Mouse (Mus musculus): ENCODE data around the gene Trak2.
"Not testable (repeated sequence)": the region's sequence is repeated elsewhere in the genome, so short reads cannot be mapped to it uniquely, and the experiment has no call there.

Trak2 gene

DNA sequence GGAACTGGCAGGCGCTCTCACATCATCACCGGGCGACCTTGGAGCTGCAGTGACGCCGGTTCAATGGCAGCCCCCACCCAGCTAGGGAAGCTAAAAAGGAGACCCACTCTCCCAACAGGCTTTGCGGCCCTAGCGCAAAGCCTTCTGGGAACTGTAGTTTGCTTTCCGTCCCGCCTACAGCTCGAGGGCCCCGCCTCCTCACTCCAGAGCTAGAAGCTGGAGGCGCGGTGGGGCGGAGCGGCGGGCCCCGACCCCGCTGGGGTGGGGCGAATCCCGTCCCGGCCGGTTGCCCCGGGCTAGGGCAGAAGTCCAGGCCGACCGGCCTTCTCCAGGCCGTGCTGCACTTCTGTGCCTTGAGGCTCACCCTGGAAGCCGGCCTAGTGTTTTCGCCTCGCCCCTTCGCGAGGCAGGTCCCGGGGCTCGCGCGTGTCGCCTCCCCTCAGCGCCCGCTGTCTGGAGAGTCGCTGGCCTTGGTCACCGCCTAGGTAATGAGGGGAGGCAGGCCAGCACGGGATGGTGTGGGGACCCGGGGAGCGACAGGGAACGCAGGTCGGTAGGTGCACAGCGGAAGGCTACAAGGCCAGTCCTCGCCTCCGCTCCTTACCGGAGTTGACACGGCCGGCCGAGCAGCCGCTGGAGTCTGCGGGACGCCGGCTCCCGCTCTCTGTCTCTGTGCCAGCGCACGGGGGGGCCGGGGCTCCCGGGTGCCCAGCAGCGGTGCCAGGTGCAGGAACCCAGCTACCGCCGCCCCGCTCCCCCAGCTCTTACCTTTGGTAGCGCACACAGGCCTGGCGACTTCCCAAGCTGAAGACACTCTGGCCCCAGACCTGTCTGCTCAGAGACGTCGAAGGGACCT is at the start of gene Trak2, which contains the start of gene Stradb:
Gene Trak2 (minus strand): TSS at position 65 of the 856 bp plus-strand sequence.
Gene Stradb (plus strand): TSS at position 157 of the 856 bp plus-strand sequence.
- peak; percentile 96 for DNase-seq (ENCODE audit: low spot score)

DNA sequence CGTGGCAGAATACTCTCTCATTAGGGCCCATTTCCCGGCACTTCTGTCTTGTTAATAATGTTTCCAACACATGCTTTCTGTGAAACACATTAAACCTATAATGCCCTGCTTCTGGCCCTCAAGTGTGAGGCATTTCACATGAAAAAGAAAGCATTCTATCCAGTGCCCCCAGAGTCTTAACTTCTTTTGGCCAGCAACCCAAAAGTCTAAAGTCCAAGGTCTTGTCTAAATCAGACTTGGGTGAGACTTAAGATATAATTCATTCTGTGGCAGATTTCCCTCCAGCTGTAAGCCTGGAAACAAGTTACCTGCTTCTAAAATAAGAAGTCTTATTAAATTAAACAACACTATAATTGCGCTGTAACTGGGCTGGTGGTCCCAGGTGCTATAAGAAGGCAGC is 48.3 kb upstream of the Trak2 start:
- no peak for DNase-seq (ENCODE audit: low spot score)

DNA sequence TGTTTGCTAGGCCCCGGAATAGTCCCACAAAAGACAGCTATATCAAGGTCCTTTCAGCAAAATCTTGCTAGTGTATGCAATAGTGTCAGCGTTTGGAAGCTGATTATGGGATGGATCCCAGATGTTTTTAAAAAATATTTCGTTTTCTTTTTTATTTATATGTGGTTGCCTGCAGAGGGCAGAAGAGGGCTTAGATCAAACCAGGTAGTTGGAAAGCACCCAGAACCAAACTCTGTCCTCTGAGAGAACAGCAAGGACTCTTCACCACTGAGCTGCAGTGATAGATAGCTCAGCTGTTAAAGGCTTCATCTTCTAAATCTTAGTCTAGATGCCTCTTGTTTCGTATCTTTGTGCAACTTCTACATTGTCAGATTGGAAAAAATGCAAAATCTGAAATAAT is 36.0 kb upstream of the Trak2 start:
- no peak for DNase-seq (ENCODE audit: low spot score)

DNA sequence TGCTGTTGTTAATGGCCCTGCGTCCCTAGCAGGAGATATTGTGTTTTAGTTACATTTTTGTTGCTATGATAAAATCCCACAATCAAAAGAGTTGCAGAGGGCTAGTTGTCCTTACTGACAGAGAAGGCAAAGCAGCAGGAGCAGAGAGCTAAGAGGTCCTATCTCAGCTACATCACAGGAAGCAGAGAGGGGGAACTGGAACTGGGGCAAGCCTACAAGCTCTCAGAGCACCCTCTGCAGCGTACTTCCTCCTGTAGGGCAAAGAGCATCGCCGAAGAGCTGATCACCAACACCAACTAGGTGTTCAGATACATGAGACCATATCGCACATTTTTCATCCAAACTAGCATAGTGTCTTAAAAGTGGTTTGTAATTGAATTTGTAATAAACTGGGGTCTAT is 22.1 kb upstream of the Trak2 start:
- DNase-seq (ENCODE audit: low spot score), result no peak

DNA sequence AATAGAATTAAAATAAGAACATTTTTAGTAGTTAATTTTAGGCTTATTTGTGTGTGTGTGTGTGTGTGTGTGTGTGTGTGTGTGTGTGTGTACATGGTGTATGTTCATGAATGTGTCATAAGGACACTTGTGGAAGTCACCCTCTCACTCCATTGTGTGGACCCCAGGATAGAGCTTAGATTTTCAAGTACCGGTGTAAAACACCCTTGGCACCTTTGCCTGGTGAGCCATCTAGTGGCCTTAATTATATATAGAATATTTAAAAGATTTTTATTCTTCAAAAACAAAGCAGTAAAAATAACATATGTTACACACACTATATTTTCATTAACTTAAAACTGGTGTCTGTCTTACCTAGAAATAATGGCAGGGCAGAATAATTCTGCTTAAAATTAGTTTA is 20.5 kb upstream of the Trak2 start:
- no peak for DNase-seq (ENCODE audit: low spot score)

DNA sequence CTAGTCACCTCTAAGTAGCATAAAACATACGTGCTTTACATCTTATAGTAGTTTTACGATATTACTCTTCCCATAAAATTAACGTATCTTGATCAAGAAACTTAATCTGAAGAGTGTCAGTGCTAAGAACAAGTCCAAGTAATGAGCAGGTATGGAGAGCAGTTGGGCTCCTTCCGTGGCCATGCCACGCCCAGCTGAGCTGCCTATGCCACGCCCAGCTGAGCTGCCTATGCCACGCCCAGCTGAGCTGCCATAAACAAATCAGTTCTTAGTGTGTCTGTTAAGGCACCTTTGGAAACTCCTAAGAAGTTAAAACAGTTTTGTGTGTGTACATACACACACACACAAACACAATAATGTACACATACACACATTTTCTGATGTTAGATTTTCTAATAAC is 19.9 kb upstream of the Trak2 start:
- DNase-seq (ENCODE audit: low spot score), result no peak

DNA sequence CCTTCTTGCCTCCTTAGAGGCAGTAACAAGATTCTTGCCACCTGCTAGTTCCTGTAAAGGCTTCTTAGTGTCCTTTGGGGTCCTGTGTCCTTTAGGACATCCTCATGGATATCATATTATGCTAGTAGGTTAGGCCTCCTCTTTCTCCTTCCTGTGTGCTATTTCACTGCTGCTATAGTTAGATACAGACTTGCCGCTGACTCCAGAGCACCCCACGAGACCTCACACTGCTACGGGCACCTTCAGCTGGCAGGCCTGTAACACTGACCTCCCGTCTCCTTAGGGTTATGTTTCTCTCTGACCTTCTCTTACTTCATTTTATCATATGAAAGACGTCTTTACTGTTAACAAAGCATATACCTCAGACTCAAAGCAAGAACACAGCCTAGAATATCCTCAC is 11.4 kb upstream of the Trak2 start:
- DNase-seq (ENCODE audit: low spot score), result no peak

DNA sequence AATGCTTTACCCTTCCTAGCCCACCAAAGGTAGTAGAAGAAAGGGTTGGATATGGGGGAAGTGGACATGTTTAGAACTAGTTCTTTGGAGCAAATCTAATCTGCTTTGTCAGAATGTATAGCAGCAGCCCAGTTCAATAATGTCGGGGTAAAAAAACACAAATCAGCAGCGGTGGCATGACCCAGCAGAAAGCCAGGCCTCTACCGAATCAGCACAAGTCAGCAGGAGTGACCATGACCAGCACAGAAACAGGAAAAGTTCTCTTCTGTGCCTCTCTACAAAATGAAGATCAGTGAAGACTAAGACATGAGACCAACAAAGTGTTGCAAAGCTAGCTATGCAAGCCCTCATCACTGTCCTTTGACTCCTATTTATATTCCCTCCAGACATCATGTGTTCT is 9.0 kb upstream of the Trak2 start:
- DNase-seq (ENCODE audit: low spot score), result no peak

DNA sequence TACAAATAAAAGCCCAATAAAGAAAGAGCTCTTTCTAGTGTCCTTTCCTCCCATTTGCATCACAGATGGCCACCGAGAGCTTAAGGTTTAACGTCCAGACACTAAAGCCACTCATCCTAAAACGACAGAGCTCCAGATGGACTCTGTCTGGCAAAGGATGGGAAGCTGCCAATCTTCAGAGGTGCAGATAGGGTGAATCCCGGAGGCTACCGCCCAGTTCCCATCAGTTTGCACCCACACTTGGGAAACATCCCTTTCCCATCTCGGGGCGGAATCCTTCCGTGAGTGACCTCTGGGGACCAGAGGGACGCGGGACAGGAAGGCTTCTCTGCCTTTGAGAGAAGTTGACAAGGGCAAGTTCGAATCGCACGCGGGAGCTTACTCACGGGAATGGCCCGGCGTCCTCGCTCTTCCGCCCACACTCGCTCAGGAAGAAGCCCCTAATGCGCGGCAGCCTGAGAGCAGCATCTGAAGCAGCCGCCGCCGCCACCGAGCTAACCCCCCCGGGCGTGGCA is 322 bp downstream of the Trak2 start:
- no peak for DNase-seq (ENCODE audit: low spot score)

DNA sequence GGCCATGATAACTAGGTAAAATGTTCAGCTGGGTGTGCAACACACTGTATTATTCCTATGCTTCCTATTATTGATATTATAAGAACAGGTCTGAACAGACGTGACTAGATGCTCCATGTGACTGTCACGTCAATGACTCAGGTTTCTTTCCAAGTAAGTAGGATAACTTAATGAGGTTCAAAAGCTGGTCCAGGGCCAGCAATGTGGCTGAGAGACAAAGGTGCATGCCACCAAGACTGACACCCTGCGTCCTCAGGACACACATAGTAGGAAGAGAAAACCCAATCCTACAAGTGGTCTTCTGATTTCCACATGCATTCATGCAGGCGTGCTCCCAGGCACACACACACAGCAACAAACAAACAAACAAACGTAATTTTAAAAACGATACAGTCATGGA is 2.1 kb downstream of the Trak2 start:
- no peak for DNase-seq (ENCODE audit: low spot score)

DNA sequence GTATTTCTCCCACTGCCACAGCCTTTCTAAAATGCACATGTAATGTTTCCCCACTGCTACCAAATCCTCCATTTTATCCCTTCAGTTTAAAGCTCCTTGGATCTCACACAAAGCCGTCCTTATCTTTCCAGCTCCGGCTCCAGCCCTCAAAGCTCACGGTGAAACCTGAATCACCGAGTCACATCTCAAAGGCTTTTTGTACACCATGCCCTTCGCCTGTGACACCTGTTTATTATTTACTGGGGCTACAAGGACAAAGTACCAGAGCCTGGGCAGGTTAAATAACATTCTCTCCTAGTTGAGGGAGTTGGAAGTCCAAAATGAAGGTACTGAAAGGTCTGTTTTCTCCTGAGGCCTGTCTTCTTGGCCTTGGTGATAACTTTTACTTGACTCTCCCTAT is 3.2 kb downstream of the Trak2 start:
- DNase-seq (ENCODE audit: low spot score), result no peak

DNA sequence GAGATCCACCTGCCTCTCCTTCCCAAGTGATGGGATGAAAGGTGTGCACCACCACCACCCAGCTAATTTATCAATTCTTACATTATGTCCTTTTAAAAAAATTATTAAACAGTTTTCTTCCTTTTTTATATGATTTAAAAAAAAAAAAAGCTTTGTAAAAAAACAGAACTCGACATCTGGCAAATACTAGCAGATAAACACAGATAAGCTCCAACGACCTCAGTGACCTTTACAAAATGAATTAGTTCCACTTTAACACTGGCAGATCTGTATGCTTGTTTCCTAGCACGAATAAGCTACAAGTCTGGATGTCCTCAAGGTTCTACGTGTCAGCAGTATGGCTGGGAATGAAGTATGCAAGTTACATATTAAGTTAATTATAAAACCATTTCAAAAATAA is 5.7 kb downstream of the Trak2 start:
- no peak for DNase-seq (ENCODE audit: low spot score)

DNA sequence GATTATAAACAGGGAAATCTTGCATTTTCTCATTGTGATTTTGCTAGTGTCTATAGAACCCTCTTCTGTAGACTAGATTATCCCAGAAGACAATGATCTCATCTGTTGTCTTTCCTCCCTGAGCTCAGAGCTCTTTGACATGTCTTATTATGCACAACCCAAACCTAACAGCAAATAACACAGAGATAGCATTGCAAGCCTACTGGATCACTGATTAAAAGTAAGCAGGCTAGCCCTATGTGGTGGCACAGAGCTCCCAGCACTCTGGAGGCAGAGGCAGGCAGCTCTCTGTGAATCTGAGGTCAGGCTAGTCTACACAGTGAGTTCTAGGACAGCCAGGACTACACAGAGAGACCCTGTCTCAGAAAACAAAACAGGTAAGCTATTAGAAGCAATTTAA is 10.4 kb downstream of the Trak2 start:
- DNase-seq (ENCODE audit: low spot score), result no peak

DNA sequence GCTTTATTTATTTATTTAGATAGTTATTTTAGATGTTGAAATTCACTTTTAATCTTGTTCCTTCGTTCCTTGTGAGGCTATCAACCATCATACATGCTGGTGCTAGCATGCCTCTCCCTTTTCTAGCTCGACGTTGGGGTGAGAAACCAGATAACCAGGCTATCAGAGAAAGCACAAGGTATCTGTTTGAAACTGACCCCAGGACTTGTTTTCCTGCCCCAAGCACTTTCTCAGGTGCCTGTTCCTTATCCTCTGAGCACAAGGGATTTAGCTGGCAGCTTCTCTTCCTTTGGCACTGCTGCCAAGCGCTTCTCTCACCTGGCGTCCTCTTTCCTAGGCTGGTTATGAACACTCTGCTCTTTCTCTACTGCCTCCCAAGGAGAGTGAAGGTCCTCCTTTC is 10.8 kb downstream of the Trak2 start:
- DNase-seq (ENCODE audit: low spot score), result no peak

DNA sequence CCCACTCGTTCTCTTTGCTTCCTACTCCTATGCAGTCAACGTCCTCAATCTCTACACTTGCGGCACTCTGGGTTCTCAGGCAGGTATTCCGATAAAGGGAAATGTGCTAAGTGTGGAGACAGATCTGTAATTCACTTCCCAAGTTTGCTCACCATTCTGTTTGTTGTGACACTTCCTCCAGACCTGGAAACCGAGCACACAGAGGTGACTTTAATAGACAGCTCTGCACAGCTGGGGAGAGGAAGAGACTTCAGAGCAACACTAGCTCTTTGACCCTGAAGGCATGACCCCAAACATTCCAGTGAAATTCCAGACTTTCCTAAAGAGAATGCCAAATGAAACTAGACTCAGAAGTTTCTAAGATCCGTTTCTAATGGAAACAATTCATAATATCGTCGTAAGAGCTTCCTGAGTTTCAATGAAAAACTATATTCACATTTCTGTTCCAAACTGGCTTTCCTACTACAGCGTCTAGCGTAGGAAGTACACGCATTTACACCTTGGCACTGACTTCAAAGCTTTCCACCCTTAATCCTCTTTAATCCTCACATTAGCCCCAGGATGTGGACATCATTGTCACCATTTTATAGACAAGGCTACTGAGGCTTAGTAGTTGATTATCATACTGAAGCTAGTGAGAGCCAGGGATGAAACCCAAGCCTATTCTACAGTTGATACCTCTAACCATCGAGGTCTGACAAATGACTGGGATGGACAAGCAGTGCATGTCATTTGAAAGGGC is 11.9 kb downstream of the Trak2 start:
- no peak for DNase-seq (ENCODE audit: low spot score)

DNA sequence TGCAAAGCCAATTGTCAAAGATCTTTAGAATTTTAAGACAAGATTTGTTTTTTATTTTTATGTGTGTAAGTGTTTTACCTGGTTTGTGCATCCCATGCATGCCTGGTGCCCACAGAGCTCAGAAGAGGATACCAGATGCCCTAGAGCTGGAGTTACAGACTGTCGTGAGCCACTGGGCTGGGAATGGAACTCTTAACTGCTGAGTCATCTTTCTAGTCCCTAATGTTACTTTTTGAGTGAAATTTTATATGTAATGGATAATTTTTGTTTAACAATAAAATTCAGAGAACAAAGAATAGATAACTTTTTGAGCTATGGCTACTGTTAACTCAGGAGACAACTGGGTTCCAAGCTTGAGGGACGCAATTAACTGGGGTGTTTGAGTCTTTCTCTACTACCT is 13.5 kb downstream of the Trak2 start:
- no peak for DNase-seq (ENCODE audit: low spot score)

DNA sequence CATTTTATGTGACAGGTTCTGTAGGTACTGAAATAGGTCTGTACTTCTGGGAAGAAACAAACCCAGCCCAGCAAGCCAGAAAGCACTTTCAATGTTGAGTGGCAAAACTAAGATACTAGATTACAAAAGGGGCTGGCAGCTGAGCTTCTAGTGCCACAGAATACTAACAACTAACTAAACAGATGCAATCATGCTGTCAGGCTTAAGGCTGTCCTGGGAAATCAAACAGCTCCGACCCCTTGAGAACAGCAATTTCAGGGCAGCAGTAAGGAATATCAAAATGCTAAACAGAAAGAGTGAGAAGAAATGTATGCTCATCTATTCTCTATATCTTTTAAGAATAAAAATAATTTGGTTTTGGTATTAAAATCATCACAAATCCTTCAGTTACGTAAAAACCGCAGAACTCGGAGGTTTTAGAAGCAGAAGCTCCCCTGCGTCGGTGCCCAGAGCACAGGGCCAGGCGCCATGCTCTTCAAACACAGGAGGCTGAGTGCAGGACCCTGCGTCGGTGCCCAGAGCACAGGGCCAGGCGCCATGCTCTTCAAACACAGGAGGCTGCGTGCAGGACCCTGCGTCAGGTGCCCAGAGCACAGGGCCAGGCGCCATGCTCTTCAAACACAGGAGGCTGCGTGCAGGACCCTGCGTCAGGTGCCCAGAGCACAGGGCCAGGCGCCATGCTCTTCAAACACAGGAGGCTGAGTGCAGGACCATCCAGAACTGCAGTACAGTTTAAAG is 14.3 kb downstream of the Trak2 start:
- not testable (repeated sequence) for DNase-seq (ENCODE audit: low spot score)

DNA sequence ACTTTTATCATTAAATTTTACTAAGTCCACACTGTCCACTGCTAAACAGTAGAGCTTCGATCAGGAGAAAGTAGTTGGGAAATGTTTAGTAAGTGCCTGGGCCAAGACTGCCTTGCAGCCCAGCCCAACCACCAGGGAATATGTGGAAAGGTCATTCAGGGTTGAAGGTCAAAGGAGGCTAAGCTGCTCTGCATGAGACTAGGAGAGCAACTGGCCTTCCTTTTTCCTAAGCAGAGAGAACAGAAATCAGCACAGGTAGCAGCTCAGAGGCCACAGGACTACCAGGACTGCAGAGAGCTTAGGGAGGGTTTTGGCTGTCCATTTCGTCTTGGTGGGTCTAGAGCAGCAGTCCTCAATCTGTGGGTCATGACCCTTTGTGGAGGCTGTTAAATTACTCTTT is 15.3 kb downstream of the Trak2 start:
- DNase-seq (ENCODE audit: low spot score), result peak; percentile 33

DNA sequence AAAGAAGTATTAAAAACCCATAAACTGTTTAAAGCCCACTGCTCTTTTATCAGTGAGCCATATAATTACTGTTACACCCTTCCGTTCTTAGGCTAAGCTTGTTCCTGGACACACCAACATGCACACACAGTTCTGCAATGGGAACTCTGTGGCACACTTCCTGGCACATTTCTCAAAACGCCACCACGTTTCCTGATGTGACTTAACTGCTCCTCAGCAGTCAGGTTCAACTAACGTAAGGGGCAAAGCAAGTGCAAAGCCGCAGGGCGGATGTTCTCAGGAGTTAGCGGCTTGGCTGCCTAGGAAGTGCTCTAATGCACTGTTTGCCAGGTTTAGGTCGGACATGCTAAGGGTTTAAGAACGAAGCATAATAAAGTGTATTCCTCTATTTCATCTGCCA is 17.0 kb downstream of the Trak2 start:
- DNase-seq (ENCODE audit: low spot score), result no peak

DNA sequence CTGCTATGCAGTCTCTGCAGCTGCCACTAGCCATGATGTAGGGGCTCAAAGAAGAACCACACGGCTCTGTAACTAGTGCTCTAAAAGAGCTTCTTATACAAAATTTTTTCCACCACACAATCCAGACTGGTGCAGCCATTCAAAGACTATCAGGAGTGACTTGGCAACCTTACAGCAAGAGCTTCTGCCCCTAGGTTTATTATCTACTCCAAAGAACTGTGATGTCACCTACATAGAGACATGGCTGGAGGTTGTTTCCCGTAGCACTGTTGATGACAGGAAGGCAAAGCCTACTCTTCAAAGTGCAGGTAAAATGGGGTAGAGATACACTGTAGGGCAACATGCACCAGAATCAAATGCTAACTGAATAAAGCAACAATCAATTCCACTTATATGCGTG is 17.5 kb downstream of the Trak2 start:
- DNase-seq (ENCODE audit: low spot score), result no peak

DNA sequence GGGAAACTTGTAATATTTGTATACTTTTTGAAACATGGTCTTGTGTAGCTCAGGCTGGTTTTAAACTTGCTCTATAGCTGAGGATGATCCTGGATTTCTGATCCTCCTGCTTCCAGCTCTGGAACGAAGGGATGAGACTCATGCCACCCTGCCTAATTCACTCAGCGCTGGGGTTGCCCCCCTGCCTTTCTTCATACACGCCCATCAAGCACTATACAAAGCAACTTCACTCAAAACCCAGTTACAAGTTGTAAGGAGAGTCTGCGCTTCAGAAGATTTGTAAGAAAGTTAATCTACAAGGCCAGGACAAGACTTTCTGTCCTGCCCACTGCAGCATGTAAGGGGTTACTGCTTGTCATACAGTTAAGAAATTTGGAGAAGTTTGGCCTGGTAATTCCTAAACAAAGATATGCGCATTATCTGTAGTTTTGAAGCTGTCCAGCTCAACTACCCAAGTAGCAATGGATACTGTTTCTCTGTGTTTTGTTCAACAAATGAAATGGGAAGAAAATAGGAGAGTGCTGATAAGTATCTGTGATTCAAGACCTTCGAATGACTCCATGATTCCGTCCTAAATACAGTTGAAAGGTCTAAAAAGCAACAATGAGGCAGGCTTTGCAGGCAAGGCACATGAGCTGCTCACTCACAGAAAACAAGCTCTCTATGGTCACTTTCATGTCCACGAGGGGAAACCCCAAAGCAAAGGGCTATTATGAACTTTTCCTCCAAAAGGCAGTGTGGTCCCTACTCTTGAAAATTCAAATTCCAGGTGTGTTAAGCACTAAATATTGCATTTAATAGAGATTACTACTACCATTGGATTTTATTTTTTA is 18.4 kb downstream of the Trak2 start:
- DNase-seq (ENCODE audit: low spot score), result no peak

Data from testis, postnatal 14 days (tissue).